Mouse (Mus musculus) adrenal gland, postnatal 10 days (tissue): ENCODE measurements around the gene Mfng. TPM values are rescaled to one million over a fixed set of nuclear protein-coding genes. Genes with fewer than 3 reads are reported as not detected.

Experiments
- DNase-seq: peaks from one replicate; pipeline ENCODE4 v3.0.0; 2021; ENCODE audit warnings: mixed read lengths
- long read RNA-seq, 2 experiments: library from polyadenylated mRNA; stranded (forward); transcript quantifications; one replicate each; pipeline ENCODE4 v2.0.0; 2021
- total RNA-seq, 2 experiments: library from RNA; stranded (reverse); gene quantifications; 2 replicates each; pipeline ENCODE4 v1.2.3; 2021

Mfng gene
- 10 to 100 TPM; 15.5 to 17.7 TPM for total RNA-seq
- long read RNA-seq, experiment 1, transcript Mfng-201 (8 exons, 1,865 nt) = major isoform, 25 of 33 reads
- long read RNA-seq, experiment 1, partial matches to known transcripts = 5 of 33 reads
- long read RNA-seq, experiment 1, other reads (novel, unspliced or antisense) = 3 of 33 reads
- long read RNA-seq, experiment 2, transcript Mfng-201 (8 exons, 1,865 nt) = major isoform, 5 of 5 reads
- long read RNA-seq, experiment 2, partial matches to known transcripts = 0 of 5 reads
- long read RNA-seq, experiment 2, other reads (novel, unspliced or antisense) = 0 of 5 reads

- DNase-seq = peak; percentile 80
Observed at GRCm38 (mm10) chr15:78773290-78773729, at the start of gene Mfng. Gene Mfng (minus strand): TSS chr15:78773475.

GRCm38 (mm10) chr15:78816074-78816391 lies 42.8 kb upstream of the Mfng start:
- no peak for DNase-seq

GRCm38 (mm10) chr15:78815314-78816073 lies 42.2 kb upstream of the Mfng start:
- DNase-seq = no peak

GRCm38 (mm10) chr15:78813603-78814002 lies 40.3 kb upstream of the Mfng start:
- DNase-seq = no peak

- DNase-seq = no peak
Observed at GRCm38 (mm10) chr15:78810146-78810545, 36.9 kb upstream of the Mfng start.

GRCm38 (mm10) chr15:78809739-78810138 lies 36.5 kb upstream of the Mfng start:
- no peak for DNase-seq

GRCm38 (mm10) chr15:78808980-78809379 lies 35.7 kb upstream of the Mfng start:
- no peak for DNase-seq

- DNase-seq = peak; percentile 42
Observed at GRCm38 (mm10) chr15:78807141-78807540, 33.9 kb upstream of the Mfng start.

GRCm38 (mm10) chr15:78806614-78807013 lies 33.3 kb upstream of the Mfng start:
- DNase-seq = no peak

- no peak for DNase-seq
Observed at GRCm38 (mm10) chr15:78805351-78805750, 32.1 kb upstream of the Mfng start.

GRCm38 (mm10) chr15:78804326-78804725 lies 31.1 kb upstream of the Mfng start:
- no peak for DNase-seq

- peak; percentile 61 for DNase-seq
Observed at GRCm38 (mm10) chr15:78803499-78803900, 30.2 kb upstream of the Mfng start.

GRCm38 (mm10) chr15:78802776-78803391 lies 29.6 kb upstream of the Mfng start, which contains the start of gene Card10:
Gene Card10 (minus strand): TSS chr15:78803042.
- peak; percentile 76 for DNase-seq

GRCm38 (mm10) chr15:78801971-78802741 lies 28.9 kb upstream of the Mfng start:
- no peak for DNase-seq

- DNase-seq = no peak
Observed at GRCm38 (mm10) chr15:78801571-78801970, 28.3 kb upstream of the Mfng start.

GRCm38 (mm10) chr15:78799029-78799428 lies 25.8 kb upstream of the Mfng start:
- peak; percentile 41 for DNase-seq

- DNase-seq = no peak
Observed at GRCm38 (mm10) chr15:78797060-78797329, 23.7 kb upstream of the Mfng start.

GRCm38 (mm10) chr15:78796196-78797059 lies 23.2 kb upstream of the Mfng start:
- DNase-seq = no peak

GRCm38 (mm10) chr15:78790990-78791389 lies 17.7 kb upstream of the Mfng start:
- no peak for DNase-seq

- peak; percentile 71 for DNase-seq
Observed at GRCm38 (mm10) chr15:78790451-78790850, 17.2 kb upstream of the Mfng start.

- no peak for DNase-seq
Observed at GRCm38 (mm10) chr15:78789721-78790323, 16.5 kb upstream of the Mfng start.
